Mouse (Mus musculus) cerebellum, adult 2 months (tissue): ENCODE results near the gene Rps6kc1.

Experiments
- CTCF ChIP-seq: fragments of 200-500 bp; IDR thresholded peaks from 2 replicates; pipeline ENCODE4 v1.5.1; 2011; ENCODE audit warnings: low read depth, mild to moderate bottlenecking, control low read depth, low read length, moderate library complexity, borderline replicate concordance; ENCODE audit not compliant: insufficient read depth
- POLR2A ChIP-seq: fragments of 200-500 bp; IDR thresholded peaks from 2 replicates; pipeline ENCODE4 v1.6.1; 2011; ENCODE audit warnings: low read length, control low read depth, borderline replicate concordance; ENCODE audit not compliant: insufficient read depth

DNA sequence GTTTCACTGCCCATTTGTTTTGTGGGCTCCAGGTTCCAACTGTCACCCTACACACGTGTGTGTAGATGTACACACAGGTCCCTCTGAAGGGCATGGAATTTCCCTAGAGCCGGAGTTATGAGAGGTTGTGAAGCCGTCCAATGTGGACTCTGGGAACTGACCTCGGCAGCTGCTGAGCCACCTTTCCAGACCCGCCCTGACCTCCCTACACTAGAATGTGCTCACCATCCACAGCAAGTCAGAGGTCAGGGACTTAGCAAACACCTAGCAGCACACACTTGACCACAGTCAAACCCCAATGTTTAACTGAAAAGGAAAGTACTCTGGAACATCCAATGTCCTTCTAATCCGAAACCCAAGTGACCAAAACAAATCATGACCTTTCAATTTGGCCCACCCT lies 30.9 kb downstream of the Rps6kc1 start:
- no peak for TF ChIP-seq CTCF
- TF ChIP-seq POLR2A: no peak
